Mouse (Mus musculus) neural tube, embryonic 12.5 days (tissue): ENCODE measurements around the gene Tcf12. TPM values are rescaled to one million over a fixed set of nuclear protein-coding genes. Genes with fewer than 3 reads are reported as not detected.

Source experiments
- ATAC-seq: fragments of 200-750 bp; cut with Nextera tagmentation; 2 replicates; pipeline ENCODE4 v1.8.0; 2017; ENCODE audit warnings: low read depth, mild to moderate bottlenecking, moderate TSS enrichment, moderate library complexity; ENCODE audit not compliant: low FRiP score
- H3K27ac ChIP-seq: fragments of 300-500 bp; sonication (generic); 2 replicates; pipeline ENCODE4 v1.5.1; 2016
- H3K27me3 ChIP-seq: fragments of 300-500 bp; sonication (generic); replicated peaks from 2 replicates; pipeline ENCODE4 v1.6.1; 2016; ENCODE audit warnings: mild to moderate bottlenecking
- H3K36me3 ChIP-seq: fragments of 300-500 bp; sonication (generic); 2 replicates; pipeline ENCODE4 v1.6.1; 2016; ENCODE audit warnings: mild to moderate bottlenecking
- H3K4me1 ChIP-seq: fragments of 300-500 bp; sonication (generic); 2 replicates; pipeline ENCODE4 v1.6.1; 2016
- H3K4me2 ChIP-seq: fragments of 300-500 bp; sonication (generic); replicated peaks from 2 replicates; pipeline ENCODE4 v1.6.1; 2016; ENCODE audit warnings: mild to moderate bottlenecking
- H3K4me3 ChIP-seq: fragments of 300-500 bp; sonication (generic); 2 replicates; pipeline ENCODE4 v1.5.1; 2016
- H3K9ac ChIP-seq: fragments of 300-500 bp; sonication (generic); 2 replicates; pipeline ENCODE4 v1.6.1; 2016; ENCODE audit warnings: mild to moderate bottlenecking
- H3K9me3 ChIP-seq: fragments of 300-500 bp; sonication (generic); 2 replicates; pipeline ENCODE4 v1.6.1; 2016; ENCODE audit warnings: mild to moderate bottlenecking
- WGBS: fragments of 180-500 bp; shearing (Covaris S2); methylation state at CpG from one replicate; pipeline ENCODE4 v1.1.7; 2016; 5-methylcytosine and 5-hydroxymethylcytosine counted together
- polyA plus RNA-seq: library from polyadenylated mRNA; unstranded; fragments of >200 nt; fragmentation: Nextera tagmentation; extraction: Ambion mirVana; gene quantifications from 2 replicates; pipeline ENCODE4 v1.2.1, GENCODE M21; 2016

The Tcf12 gene
- polyA plus RNA-seq, 1 experiment from 2014 or later, result 213 TPM

DNA sequence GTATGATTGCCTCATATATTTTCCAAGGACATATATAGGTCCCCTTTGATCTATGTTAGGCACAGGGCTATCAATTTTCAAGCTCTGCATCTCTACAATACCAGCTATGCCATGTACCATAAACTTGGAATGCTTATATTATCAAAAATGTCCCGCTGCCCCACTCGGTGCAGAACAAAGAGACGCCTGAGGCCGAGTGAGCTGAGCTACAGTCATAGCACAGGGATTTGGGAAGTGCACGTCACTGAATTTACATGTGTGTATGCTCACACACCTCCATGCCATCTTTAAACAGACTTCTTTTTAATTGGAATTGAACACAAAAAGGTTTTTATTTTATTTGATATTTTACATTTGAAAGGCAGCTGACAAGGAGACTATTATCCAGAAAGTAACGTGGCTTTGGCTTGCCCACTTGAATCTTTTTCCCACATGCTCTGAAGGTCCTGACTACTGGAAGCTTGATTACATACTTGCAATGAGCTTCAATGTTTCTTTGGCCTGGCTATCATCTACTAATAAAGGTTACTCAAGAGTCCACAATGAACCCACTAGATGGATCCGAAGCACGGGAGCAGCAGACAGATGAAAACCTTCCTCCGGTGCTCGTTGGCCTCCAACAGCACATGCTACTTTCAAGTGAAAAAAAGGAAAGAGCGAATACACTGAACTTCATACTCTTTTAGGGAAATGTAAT is 217.3 kb downstream of the Tcf12 start:
- Histone ChIP-seq H3K9ac (peak overlapping the region; percentile 62), H3K27me3 (no peaks in the 10 kb centered on the region), H3K27ac (0 out of 2 replicates have a peak overlapping the region, but pooled peaks have one; percentile 26), H3K9me3 (no peaks in the 10 kb centered on the region), H3K36me3 (no peaks in the 10 kb centered on the region), H3K4me3 (peak overlapping the region; percentile 48), H3K4me1 (peaks cover 34% of the 10 kb centered on the region), H3K4me2 (peak overlapping the region; percentile 60)
- 11% methylated on average over 11 of the region's 11 CpGs for WGBS
- ATAC-seq, result no peak; the same call in 1 of the 2 replicates

DNA sequence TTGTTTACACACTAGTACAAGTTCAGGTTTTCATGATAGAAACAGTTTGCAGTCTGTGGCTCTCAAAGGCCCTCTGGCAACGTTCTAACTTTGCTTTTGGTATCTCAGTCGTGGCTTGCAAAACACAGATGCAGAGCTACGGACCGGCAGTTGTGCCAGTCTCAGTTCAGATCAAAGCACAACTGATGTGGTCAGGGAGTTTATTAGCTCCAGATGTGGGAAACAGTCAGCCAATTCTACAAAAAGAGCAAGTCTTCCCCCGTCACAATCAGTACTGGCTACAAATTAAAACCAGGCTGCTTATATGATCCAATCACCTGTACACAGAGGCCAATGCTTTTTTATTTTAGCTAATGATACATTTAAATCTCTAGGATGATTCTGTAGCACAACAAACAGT is 223.2 kb downstream of the Tcf12 start:
- H3K36me3 ChIP-seq, result peaks cover under 1% of the 10 kb centered on the region; the same call in 1 of the 2 replicates
- H3K9me3 ChIP-seq, result no peaks in the 10 kb centered on the region
- peak overlapping the region; percentile 40 for H3K4me2 ChIP-seq
- no peak overlapping the region for H3K4me3 ChIP-seq
- no peak overlapping the region for H3K27ac ChIP-seq
- H3K27me3 ChIP-seq, result no peaks in the 10 kb centered on the region
- H3K9ac ChIP-seq, result no peak overlapping the region
- no peak for ATAC-seq
- peaks cover 23% of the 10 kb centered on the region; the same call in 1 of the 2 replicates for H3K4me1 ChIP-seq
- WGBS, result 22% methylated on average over 5 of the region's 5 CpGs

DNA sequence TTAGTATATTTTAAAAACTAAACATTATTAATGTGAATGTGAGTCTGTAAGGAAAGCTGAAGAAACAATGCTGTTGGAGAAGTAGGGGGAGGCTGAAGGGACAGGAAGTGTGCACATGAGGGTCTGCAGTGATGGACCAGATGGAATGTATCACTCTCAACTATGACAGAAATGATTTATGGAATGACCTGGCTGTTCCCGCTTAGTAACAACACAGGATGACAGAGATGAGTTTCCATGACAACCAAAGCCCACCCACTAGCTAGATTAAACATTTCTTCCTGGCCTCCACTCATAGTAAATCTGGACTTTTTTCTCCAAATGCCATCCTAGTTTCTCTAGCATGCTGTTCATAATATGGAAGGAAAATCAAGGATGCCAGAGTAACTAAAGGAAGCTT is 231.0 kb downstream of the Tcf12 start:
- ATAC-seq, result no peak; the same call in 1 of the 2 replicates
- H3K4me2 ChIP-seq, result no peak overlapping the region
- H3K4me3 ChIP-seq, result no peak overlapping the region
- no peaks in the 10 kb centered on the region for H3K27me3 ChIP-seq
- H3K9me3 ChIP-seq, result no peaks in the 10 kb centered on the region
- whole genome bisulfite sequencing, result 7% methylated on average over 1 of the region's 1 CpGs
- no peak overlapping the region for H3K27ac ChIP-seq
- H3K4me1 ChIP-seq, result peaks cover 28% of the 10 kb centered on the region
- H3K36me3 ChIP-seq, result peaks cover 33% of the 10 kb centered on the region
- no peak overlapping the region for H3K9ac ChIP-seq

DNA sequence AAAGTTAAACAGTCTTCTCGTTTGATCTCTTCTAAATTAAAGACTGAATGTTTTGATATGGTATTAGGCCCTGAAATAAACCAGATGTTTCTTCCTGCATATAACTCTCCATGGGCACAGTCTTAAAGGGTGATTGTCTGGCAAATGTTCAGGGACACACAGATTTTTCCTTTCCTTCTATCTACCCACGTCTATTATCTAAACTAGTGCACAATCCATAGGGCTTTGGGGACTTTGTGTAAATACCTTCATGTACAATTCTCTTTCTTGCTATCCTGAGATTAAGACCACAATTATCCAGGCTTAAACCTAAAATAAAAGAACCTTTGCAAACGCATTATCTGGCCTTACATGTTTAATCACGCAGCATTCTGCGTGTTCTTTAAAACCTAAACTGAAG is 231.7 kb downstream of the Tcf12 start:
- peaks cover 28% of the 10 kb centered on the region for H3K4me1 ChIP-seq
- no peak overlapping the region for H3K9ac ChIP-seq
- peaks cover 38% of the 10 kb centered on the region for H3K36me3 ChIP-seq
- no peak overlapping the region for H3K4me2 ChIP-seq
- WGBS, result 16% methylated on average over 5 of the region's 5 CpGs
- H3K27ac ChIP-seq, result no peak overlapping the region
- no peak overlapping the region for H3K4me3 ChIP-seq
- ATAC-seq, result peak; percentile 77
- H3K9me3 ChIP-seq, result no peaks in the 10 kb centered on the region
- no peaks in the 10 kb centered on the region for H3K27me3 ChIP-seq

DNA sequence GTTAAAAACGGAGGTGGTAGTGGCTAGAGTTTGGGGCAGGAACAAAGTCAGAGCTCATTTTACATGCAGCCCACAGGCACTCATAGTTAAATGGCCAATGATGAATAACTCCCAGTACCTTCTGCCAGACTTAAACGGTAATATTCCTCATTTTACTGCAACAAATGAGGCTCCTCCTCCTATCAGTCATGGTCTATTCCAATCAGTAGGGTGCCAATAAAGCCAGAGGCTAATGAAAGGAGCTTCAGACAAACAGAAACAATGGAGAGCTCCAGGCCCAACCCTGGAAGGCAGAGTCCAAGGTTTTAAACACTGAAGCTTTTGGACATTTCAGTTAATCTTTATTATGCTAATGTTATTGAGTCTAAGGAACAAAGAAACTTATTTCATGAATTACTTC is 232.3 kb downstream of the Tcf12 start:
- Histone ChIP-seq H3K4me2 (no peak overlapping the region), H3K27me3 (no peaks in the 10 kb centered on the region), H3K9me3 (no peaks in the 10 kb centered on the region), H3K36me3 (peaks cover 43% of the 10 kb centered on the region), H3K27ac (no peak overlapping the region), H3K4me3 (no peak overlapping the region), H3K9ac (no peak overlapping the region), H3K4me1 (peaks cover 28% of the 10 kb centered on the region)
- WGBS, result 5% methylated on average over 2 of the region's 2 CpGs
- ATAC-seq, result peak; percentile 90

DNA sequence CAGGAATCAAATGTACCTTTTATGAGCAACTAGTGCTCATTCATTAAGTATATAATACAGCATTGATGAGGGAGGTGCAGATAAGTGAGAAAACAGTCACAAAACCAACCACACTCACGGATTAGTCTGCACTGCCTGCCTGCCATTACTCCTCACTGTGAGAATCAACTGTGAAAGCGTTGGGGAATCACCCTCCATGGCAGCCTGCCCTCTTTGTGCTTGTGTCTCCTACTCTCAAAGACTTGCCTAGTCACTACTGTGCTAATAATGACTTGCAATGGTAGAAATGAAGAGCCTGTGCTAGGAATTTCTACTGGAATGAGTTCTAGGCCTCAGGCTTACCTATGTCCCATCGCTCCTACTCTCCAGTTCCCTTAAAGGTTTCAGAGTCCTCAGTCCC is 233.8 kb downstream of the Tcf12 start:
- Histone ChIP-seq H3K9me3 (no peaks in the 10 kb centered on the region), H3K4me2 (no peak overlapping the region), H3K27ac (no peak overlapping the region), H3K4me1 (peaks cover 25% of the 10 kb centered on the region), H3K4me3 (no peak overlapping the region), H3K9ac (no peak overlapping the region), H3K36me3 (peaks cover 52% of the 10 kb centered on the region), H3K27me3 (no peaks in the 10 kb centered on the region)
- 68% methylated on average over 3 of the region's 3 CpGs for WGBS
- no peak for ATAC-seq

DNA sequence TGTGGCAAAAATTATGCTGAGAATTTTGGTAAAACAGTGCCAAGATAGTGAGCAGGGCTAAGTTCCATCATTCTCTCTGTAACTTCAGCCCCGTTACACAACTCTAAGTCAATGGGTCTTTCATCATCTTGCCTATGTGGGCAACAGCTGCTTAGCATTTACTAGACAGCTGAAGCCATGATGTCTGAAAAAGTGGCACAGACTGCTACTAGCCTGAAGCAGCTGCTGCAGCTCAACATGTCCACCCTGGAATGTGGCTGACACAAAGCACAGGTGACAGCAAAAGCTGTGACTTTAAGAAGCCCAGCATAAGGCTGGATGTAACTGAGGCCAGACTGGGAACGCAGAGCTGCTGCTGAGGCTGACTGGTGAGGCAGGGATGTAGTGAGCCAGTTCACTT is 236.9 kb downstream of the Tcf12 start:
- Histone ChIP-seq H3K9ac (no peak overlapping the region), H3K9me3 (no peaks in the 10 kb centered on the region), H3K4me1 (peaks cover 8% of the 10 kb centered on the region), H3K27ac (no peak overlapping the region), H3K27me3 (no peaks in the 10 kb centered on the region), H3K4me2 (no peak overlapping the region), H3K36me3 (peaks cover 59% of the 10 kb centered on the region), H3K4me3 (no peak overlapping the region)
- 83% methylated on average over 2 of the region's 2 CpGs for WGBS
- no peak for ATAC-seq

DNA sequence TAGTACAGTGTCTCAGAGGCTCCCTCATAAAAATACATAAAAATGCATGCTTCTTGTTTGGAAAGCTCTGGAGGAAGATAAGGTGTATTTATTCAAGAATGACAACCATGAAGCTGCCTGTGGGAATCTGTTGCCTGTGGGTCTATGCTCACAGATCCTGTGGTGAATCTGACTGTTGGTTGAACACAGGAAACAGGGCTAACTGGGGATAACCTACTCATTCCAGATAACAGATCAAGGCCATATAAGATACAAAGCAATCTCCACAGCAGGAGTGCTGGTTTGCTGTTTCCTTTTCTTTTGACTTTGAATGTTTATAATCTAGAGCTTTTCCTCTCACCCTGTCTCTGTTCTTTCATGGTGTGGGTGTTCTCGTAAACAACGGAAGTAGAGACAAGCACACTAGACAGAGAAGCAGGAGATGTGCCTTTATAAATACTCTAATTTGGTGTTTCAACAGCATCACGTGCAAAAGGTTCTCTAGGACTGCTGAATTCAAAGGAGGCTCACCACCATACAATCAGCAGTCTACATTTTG is 237.6 kb downstream of the Tcf12 start:
- Histone ChIP-seq H3K4me1 (peaks cover 8% of the 10 kb centered on the region), H3K4me3 (no peak overlapping the region), H3K27ac (no peak overlapping the region), H3K9me3 (no peaks in the 10 kb centered on the region), H3K4me2 (no peak overlapping the region), H3K9ac (no peak overlapping the region), H3K36me3 (peaks cover 61% of the 10 kb centered on the region), H3K27me3 (no peaks in the 10 kb centered on the region)
- 89% methylated on average over 3 of the region's 3 CpGs for WGBS
- ATAC-seq, result no peak

DNA sequence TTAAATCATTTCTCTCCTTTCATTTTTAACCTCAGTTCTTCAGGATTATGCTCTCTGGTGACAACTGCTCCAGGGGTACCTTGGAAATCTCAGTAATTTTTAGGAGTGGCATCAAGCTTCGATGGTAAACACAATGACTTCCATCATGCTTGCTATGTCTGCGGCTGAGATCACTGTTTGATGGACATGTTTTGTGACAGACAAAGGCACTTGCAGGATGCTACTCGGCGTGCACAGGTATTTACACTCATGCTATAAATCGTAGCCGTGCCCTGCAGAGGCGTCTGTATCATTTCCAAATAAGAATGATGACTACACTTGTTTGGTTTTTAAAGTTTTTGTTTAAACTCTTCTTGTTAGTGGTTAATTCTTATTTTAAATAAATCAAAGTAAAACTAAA is 248.3 kb downstream of the Tcf12 start:
- Histone ChIP-seq H3K27ac (no peak overlapping the region), H3K27me3 (no peaks in the 10 kb centered on the region), H3K9me3 (no peaks in the 10 kb centered on the region), H3K36me3 (peaks cover 28% of the 10 kb centered on the region), H3K4me2 (no peak overlapping the region), H3K4me3 (no peak overlapping the region), H3K9ac (no peak overlapping the region), H3K4me1 (no peaks in the 10 kb centered on the region)
- no peak for ATAC-seq
- 70% methylated on average over 7 of the region's 7 CpGs for WGBS

DNA sequence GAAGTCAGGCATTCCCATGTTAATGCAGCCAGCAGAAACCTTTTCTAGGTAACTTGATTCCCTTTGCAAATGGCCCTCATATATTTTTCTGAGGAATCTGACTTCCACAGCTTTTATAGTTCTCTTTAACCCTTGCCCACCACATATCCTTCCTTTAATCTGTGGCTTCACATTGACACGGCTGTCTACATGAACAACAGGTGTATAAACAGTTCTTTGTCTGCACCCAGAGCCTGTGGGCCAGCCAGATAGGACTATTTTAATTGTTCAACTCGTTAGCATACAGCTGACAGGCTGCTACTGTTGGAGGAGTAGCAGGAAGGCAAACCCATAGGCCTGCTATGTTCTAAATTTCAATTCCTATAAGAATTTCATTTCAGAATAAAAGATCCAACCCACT is 250.0 kb downstream of the Tcf12 start:
- Histone ChIP-seq H3K4me2 (no peak overlapping the region), H3K4me1 (no peaks in the 10 kb centered on the region), H3K27me3 (no peaks in the 10 kb centered on the region), H3K36me3 (peaks cover 34% of the 10 kb centered on the region), H3K9me3 (no peaks in the 10 kb centered on the region), H3K9ac (no peak overlapping the region), H3K27ac (no peak overlapping the region), H3K4me3 (no peak overlapping the region)
- 0 out of 2 replicates have a peak, but pooled peaks have one; percentile 58 for ATAC-seq
- 11% methylated on average over 2 of the region's 2 CpGs for WGBS

DNA sequence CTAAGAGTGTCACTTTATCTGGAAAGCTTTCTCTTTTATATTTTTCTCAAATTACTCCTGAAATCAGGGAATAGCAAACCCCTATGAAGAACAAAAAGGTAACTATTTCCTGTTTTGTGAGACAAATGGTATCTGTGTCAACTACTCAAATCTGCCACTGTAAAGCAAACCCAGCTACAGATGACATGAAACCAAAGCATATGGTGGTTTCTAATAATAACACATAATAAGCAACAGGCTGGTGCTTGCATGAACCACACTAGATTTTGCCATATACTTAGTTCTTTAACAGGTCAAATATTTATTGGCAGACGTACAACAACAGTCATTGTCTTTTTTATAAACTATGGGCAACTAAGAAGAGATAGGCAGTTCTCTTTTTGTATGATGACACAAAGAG is 253.7 kb downstream of the Tcf12 start:
- Histone ChIP-seq H3K4me2 (no peak overlapping the region), H3K27me3 (no peaks in the 10 kb centered on the region), H3K36me3 (peaks cover 65% of the 10 kb centered on the region), H3K4me1 (no peaks in the 10 kb centered on the region), H3K4me3 (no peak overlapping the region), H3K27ac (no peak overlapping the region), H3K9me3 (no peaks in the 10 kb centered on the region), H3K9ac (no peak overlapping the region)
- WGBS, result 96% methylated on average over 1 of the region's 1 CpGs
- ATAC-seq, result no peak

DNA sequence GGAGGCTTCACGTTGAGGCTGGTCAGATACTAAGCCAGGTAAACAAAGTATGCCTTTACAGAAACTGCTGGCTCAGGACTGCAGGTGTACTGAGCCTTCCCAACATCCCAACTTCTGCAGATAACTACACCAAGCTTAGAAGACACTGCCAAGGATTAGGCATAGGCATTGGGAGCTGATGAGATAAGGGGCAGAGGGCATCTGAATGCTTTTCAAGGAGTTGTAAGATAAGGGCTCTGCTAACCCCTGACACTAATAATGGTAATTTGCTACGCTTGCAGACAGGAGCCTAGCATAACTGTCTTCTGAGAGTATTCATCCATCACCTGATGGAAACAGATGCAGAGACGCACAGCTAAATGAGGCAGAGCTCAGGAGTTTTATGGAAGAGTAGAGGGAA is 257.8 kb downstream of the Tcf12 start:
- Histone ChIP-seq H3K9ac (no peak overlapping the region), H3K27ac (no peak overlapping the region), H3K36me3 (peaks cover 88% of the 10 kb centered on the region), H3K4me3 (no peak overlapping the region), H3K4me2 (no peak overlapping the region), H3K27me3 (no peaks in the 10 kb centered on the region), H3K9me3 (no peaks in the 10 kb centered on the region), H3K4me1 (no peaks in the 10 kb centered on the region)
- no peak for ATAC-seq
- WGBS, result 85% methylated on average over 3 of the region's 3 CpGs

DNA sequence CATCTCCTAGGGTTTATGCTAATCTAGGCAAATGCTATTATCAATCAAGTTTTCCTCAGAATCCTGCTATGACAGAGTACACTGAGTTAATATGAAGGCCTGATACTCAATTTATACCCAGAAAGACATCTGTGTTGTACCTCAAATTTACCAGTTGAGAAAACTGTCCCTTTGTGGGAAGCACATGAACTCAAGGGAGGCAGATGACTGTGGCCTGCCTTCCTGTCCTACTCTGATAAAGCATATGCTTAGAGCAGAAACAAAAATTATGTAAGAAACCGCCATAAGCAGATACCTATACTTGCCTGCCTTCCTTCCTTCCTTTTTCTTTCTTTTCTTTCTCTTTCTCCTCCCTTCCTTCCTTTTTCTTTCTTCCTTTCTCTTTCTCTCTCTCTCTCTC is 261.4 kb downstream of the Tcf12 start:
- ATAC-seq, result no peak
- Histone ChIP-seq H3K4me3 (no peak overlapping the region), H3K36me3 (peaks cover 89% of the 10 kb centered on the region), H3K27me3 (no peaks in the 10 kb centered on the region), H3K4me2 (no peak overlapping the region), H3K4me1 (no peaks in the 10 kb centered on the region), H3K9me3 (no peaks in the 10 kb centered on the region), H3K9ac (no peak overlapping the region), H3K27ac (no peak overlapping the region)
- WGBS, result 92% methylated on average over 1 of the region's 1 CpGs
